Mouse (Mus musculus) liver, adult 2 months (tissue): ENCODE data around the gene Hspa4.

Source experiments
- CTCF ChIP-seq: fragments of 200-500 bp; IDR thresholded peaks from 2 replicates; pipeline ENCODE4 v1.5.1; 2011; ENCODE audit warnings: low read depth, low read length, control low read depth
- POLR2A ChIP-seq: fragments of 200-500 bp; IDR thresholded peaks from 2 replicates; pipeline ENCODE4 v1.6.1; 2011; ENCODE audit warnings: low read length, control low read depth; ENCODE audit not compliant: insufficient read depth; ENCODE audit errors: extremely low read depth

DNA sequence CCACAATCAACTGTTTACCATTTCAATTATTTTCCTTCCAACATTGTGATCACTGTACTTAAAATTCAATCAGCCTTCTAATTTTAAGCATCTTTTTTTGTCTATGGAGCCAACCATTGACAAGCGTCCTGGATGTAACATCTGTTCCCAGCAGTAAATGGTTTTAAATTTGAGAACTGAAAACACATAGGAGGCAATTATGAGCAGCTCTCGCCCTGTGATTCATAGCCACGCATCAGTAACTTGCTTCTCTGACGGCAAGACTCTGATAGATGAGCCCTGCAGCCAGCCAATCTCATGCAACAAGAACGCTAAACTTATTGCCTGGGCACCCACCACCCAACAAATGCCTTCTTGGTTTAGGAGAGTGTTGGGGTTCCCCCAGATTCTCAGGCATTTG, 68.4 kb downstream of the Hspa4 start:
- TF ChIP-seq CTCF (no peak), POLR2A (no peak)
